Mouse (Mus musculus): ENCODE measurements around the gene C1qtnf2. TPM values are rescaled to one million over a fixed set of nuclear protein-coding genes. Genes with fewer than 3 reads are reported as not detected.

C1qtnf2 gene
- polyA plus RNA-seq, 1 experiment from 2014 or later = 32.7 TPM

DNA sequence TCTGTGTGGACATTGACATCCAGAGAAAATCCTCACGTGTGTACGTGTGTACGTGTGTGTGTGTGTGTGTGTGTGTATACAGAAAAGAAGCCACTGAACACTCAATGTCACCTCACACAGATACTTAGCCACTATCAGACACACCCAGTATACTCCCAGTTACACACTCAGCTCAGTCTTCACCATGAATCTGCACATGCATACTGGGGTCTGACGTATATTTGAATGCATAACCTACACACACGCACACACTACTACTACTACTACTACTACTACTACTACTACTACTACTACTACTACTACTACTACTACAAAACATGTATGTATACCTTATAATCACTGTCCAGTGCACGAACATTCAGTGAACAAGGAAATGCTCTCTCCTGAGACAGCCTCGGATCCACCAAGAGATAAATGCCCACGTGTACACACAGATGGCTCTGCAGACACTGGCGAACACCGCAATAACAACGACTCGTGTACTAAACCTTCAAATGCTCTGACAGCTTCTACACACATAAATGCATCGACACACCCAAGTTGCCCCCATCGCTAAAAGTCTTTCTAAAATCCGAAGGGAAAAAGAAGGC is 346 bp upstream of the C1qtnf2 start:
- H3K27me3 ChIP-seq (replicated peaks; ENCODE audit: control insufficient read depth, insufficient read depth, low read length) = no peaks in the 10 kb centered on the region
- WGBS = 49% methylated on average over 15 of the region's 15 CpGs
- H3K4me2 ChIP-seq (ENCODE audit: low read depth, low read length) = peak overlapping the region; percentile 62
- H3K36me3 ChIP-seq (ENCODE audit: control insufficient read depth, insufficient read depth, low read length) = no peaks in the 10 kb centered on the region
- ATAC-seq (ENCODE audit: low read depth) (no peak), DNase-seq (ENCODE audit: low spot score) (no peak)
- H3K9ac ChIP-seq (ENCODE audit: low read depth, low read length) = peak overlapping the region; percentile 47
- peaks cover 8% of the 10 kb centered on the region; the same call in 1 of the 2 replicates for H3K4me1 ChIP-seq (ENCODE audit: control insufficient read depth, insufficient read depth, low read length)
- H3K9me3 ChIP-seq (ENCODE audit: control insufficient read depth, low read length) = no peaks in the 10 kb centered on the region
- peak overlapping the region; percentile 27 for H3K4me3 ChIP-seq (ENCODE audit: low read depth, low read length)
- H3K27ac ChIP-seq (replicated peaks; ENCODE audit: low read depth, low read length) = 0 out of 2 replicates have a peak overlapping the region, but pooled peaks have one; percentile 44

- ATAC-seq (ENCODE audit: low read depth) (no peak), DNase-seq (ENCODE audit: low spot score) (peak; percentile 58)
- Histone ChIP-seq H3K4me1 (ENCODE audit: control insufficient read depth, insufficient read depth, low read length) (peaks cover 43% of the 10 kb centered on the region), H3K27ac (replicated peaks; ENCODE audit: low read depth, low read length) (peak overlapping the region; percentile 71; the same call in 1 of the 2 replicates), H3K9ac (ENCODE audit: low read depth, low read length) (no peak overlapping the region), H3K4me3 (ENCODE audit: low read depth, low read length) (no peak overlapping the region), H3K27me3 (replicated peaks; ENCODE audit: control insufficient read depth, insufficient read depth, low read length) (no peaks in the 10 kb centered on the region), H3K4me2 (ENCODE audit: low read depth, low read length) (no peak overlapping the region), H3K9me3 (ENCODE audit: control insufficient read depth, low read length) (no peaks in the 10 kb centered on the region), H3K36me3 (ENCODE audit: control insufficient read depth, insufficient read depth, low read length) (no peaks in the 10 kb centered on the region)
- 69% methylated on average over 3 of the region's 3 CpGs for WGBS
These were observed 5.3 kb downstream of the C1qtnf2 start for GRCm38 (mm10) chr11:43479376-43479775.

GRCm38 (mm10) chr11:43480561-43480960 is 6.5 kb downstream of the C1qtnf2 start:
- no peak for ATAC-seq (ENCODE audit: low read depth)
- no peaks in the 10 kb centered on the region for H3K27me3 ChIP-seq (replicated peaks; ENCODE audit: control insufficient read depth, insufficient read depth, low read length)
- 27% methylated on average over 5 of the region's 5 CpGs for WGBS
- H3K36me3 ChIP-seq (ENCODE audit: control insufficient read depth, insufficient read depth, low read length) = no peaks in the 10 kb centered on the region
- H3K4me3 ChIP-seq (ENCODE audit: low read depth, low read length) = no peak overlapping the region
- peaks cover 44% of the 10 kb centered on the region for H3K4me1 ChIP-seq (ENCODE audit: control insufficient read depth, insufficient read depth, low read length)
- peak overlapping the region; percentile 16; the same call in 1 of the 2 replicates for H3K4me2 ChIP-seq (ENCODE audit: low read depth, low read length)
- peak overlapping the region; percentile 71; the same call in 1 of the 2 replicates for H3K27ac ChIP-seq (replicated peaks; ENCODE audit: low read depth, low read length)
- H3K9me3 ChIP-seq (ENCODE audit: control insufficient read depth, low read length) = no peaks in the 10 kb centered on the region
- DNase-seq (ENCODE audit: low spot score) = peak; percentile 67
- no peak overlapping the region for H3K9ac ChIP-seq (ENCODE audit: low read depth, low read length)

GRCm38 (mm10) chr11:43481672-43482522 is 7.8 kb downstream of the C1qtnf2 start:
- Histone ChIP-seq H3K4me2 (ENCODE audit: low read depth, low read length) (peak overlapping the region; percentile 12; the same call in 1 of the 2 replicates), H3K36me3 (ENCODE audit: control insufficient read depth, insufficient read depth, low read length) (no peaks in the 10 kb centered on the region), H3K27ac (replicated peaks; ENCODE audit: low read depth, low read length) (peak overlapping the region; percentile 59), H3K9ac (ENCODE audit: low read depth, low read length) (no peak overlapping the region), H3K4me1 (ENCODE audit: control insufficient read depth, insufficient read depth, low read length) (peaks cover 44% of the 10 kb centered on the region), H3K4me3 (ENCODE audit: low read depth, low read length) (no peak overlapping the region), H3K9me3 (ENCODE audit: control insufficient read depth, low read length) (no peaks in the 10 kb centered on the region), H3K27me3 (replicated peaks; ENCODE audit: control insufficient read depth, insufficient read depth, low read length) (no peaks in the 10 kb centered on the region)
- 49% methylated on average over 3 of the region's 3 CpGs for WGBS
- DNase-seq (ENCODE audit: low spot score) (peak; percentile 56), ATAC-seq (ENCODE audit: low read depth) (no peak)

GRCm38 (mm10) chr11:43483122-43483792 is 9.2 kb downstream of the C1qtnf2 start:
- ATAC-seq (ENCODE audit: low read depth) (peak; percentile 61; the same call in 1 of the 2 replicates), DNase-seq (ENCODE audit: low spot score) (peak; percentile 68)
- 21% methylated on average over 6 of the region's 6 CpGs for WGBS
- Histone ChIP-seq H3K27me3 (replicated peaks; ENCODE audit: control insufficient read depth, insufficient read depth, low read length) (no peaks in the 10 kb centered on the region), H3K9me3 (ENCODE audit: control insufficient read depth, low read length) (no peaks in the 10 kb centered on the region), H3K9ac (ENCODE audit: low read depth, low read length) (no peak overlapping the region; the same call in 1 of the 2 replicates), H3K4me3 (ENCODE audit: low read depth, low read length) (no peak overlapping the region), H3K36me3 (ENCODE audit: control insufficient read depth, insufficient read depth, low read length) (no peaks in the 10 kb centered on the region), H3K4me1 (ENCODE audit: control insufficient read depth, insufficient read depth, low read length) (peaks cover 44% of the 10 kb centered on the region), H3K4me2 (ENCODE audit: low read depth, low read length) (0 out of 2 replicates have a peak overlapping the region, but pooled peaks have one; percentile 10), H3K27ac (replicated peaks; ENCODE audit: low read depth, low read length) (peak overlapping the region; percentile 83)

DNA sequence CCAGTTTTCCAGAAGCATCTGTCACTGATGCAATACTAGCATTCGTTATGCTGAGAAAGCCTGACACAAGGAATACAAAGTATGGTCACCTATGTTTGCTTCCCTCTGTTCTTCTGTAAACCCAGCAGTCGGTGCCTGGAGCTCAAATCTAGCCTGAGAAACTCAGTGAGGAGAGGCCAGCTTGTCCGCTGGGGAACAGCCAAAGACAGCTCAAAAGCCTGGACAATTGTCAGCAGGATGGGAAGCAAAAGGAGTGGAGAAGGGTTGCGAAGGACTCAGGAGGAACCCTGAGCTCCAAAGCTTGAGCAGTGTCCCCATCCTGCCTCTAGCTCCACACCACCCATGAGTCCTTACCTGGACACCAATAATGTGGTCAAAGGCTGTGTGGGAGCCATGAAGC is 10.0 kb downstream of the C1qtnf2 start:
- DNase-seq (ENCODE audit: low spot score) = no peak
- peak overlapping the region; percentile 83 for H3K27ac ChIP-seq (replicated peaks; ENCODE audit: low read depth, low read length)
- 79% methylated on average over 4 of the region's 4 CpGs for WGBS

GRCm38 (mm10) chr11:43484652-43485051 is 10.6 kb downstream of the C1qtnf2 start:
- no peak overlapping the region for H3K4me2 ChIP-seq (ENCODE audit: low read depth, low read length)
- WGBS = 44% methylated on average over 11 of the region's 11 CpGs
- no peaks in the 10 kb centered on the region for H3K27me3 ChIP-seq (replicated peaks; ENCODE audit: control insufficient read depth, insufficient read depth, low read length)
- no peak overlapping the region for H3K4me3 ChIP-seq (ENCODE audit: low read depth, low read length)
- H3K36me3 ChIP-seq (ENCODE audit: control insufficient read depth, insufficient read depth, low read length) = no peaks in the 10 kb centered on the region
- ATAC-seq (ENCODE audit: low read depth) (no peak), DNase-seq (ENCODE audit: low spot score) (no peak)
- no peak overlapping the region for H3K9ac ChIP-seq (ENCODE audit: low read depth, low read length)
- no peaks in the 10 kb centered on the region for H3K9me3 ChIP-seq (ENCODE audit: control insufficient read depth, low read length)
- H3K27ac ChIP-seq (replicated peaks; ENCODE audit: low read depth, low read length) = no peak overlapping the region
- H3K4me1 ChIP-seq (ENCODE audit: control insufficient read depth, insufficient read depth, low read length) = peaks cover 42% of the 10 kb centered on the region

More for the DNA sequence above, 10.0 kb downstream of the C1qtnf2 start:
- H3K4me3 ChIP-seq (ENCODE audit: low read depth, low read length) = no peak overlapping the region
- H3K4me2 ChIP-seq (ENCODE audit: low read depth, low read length) = no peak overlapping the region
- H3K36me3 ChIP-seq (ENCODE audit: control insufficient read depth, insufficient read depth, low read length) = no peaks in the 10 kb centered on the region
- H3K27me3 ChIP-seq (replicated peaks; ENCODE audit: control insufficient read depth, insufficient read depth, low read length) = no peaks in the 10 kb centered on the region
- no peak overlapping the region for H3K9ac ChIP-seq (ENCODE audit: low read depth, low read length)
- H3K9me3 ChIP-seq (ENCODE audit: control insufficient read depth, low read length) = no peaks in the 10 kb centered on the region
- no peak for ATAC-seq (ENCODE audit: low read depth)
- H3K4me1 ChIP-seq (ENCODE audit: control insufficient read depth, insufficient read depth, low read length) = peaks cover 44% of the 10 kb centered on the region

- WGBS = 85% methylated on average over 9 of the region's 9 CpGs
- Histone ChIP-seq H3K36me3 (ENCODE audit: control insufficient read depth, insufficient read depth, low read length) (no peaks in the 10 kb centered on the region), H3K27me3 (replicated peaks; ENCODE audit: control insufficient read depth, insufficient read depth, low read length) (no peaks in the 10 kb centered on the region), H3K4me2 (ENCODE audit: low read depth, low read length) (no peak overlapping the region), H3K27ac (replicated peaks; ENCODE audit: low read depth, low read length) (no peak overlapping the region), H3K4me3 (ENCODE audit: low read depth, low read length) (no peak overlapping the region), H3K9ac (ENCODE audit: low read depth, low read length) (no peak overlapping the region), H3K4me1 (ENCODE audit: control insufficient read depth, insufficient read depth, low read length) (peaks cover 32% of the 10 kb centered on the region), H3K9me3 (ENCODE audit: control insufficient read depth, low read length) (no peaks in the 10 kb centered on the region)
- ATAC-seq (ENCODE audit: low read depth) (no peak), DNase-seq (ENCODE audit: low spot score) (no peak)
These were observed 11.8 kb downstream of the C1qtnf2 start for GRCm38 (mm10) chr11:43485855-43486254.

Data from embryonic facial prominence, embryonic 14.5 days (tissue).